Mouse (Mus musculus): Measurements from ENCODE around the gene Actn1.
A peak's percentile ranks its signal among the peaks of the same experiment; 100 is the strongest.

Actn1 gene

GRCm38 (mm10) chr12:80190915-80191314, 69.3 kb downstream of the Actn1 start:
- DNase-seq (ENCODE audit: low read depth, low spot score) = no peak

GRCm38 (mm10) chr12:80184041-80184440, 76.1 kb downstream of the Actn1 start:
- no peak for DNase-seq (ENCODE audit: low read depth, low spot score)

- no peak for DNase-seq (ENCODE audit: low read depth, low spot score)
Measured at GRCm38 (mm10) chr12:80181831-80182230, 78.3 kb downstream of the Actn1 start.

- DNase-seq (ENCODE audit: low read depth, low spot score) = no peak
Measured at GRCm38 (mm10) chr12:80178035-80178434, 82.1 kb downstream of the Actn1 start.

- peak; percentile 25 for DNase-seq (ENCODE audit: low read depth, low spot score)
Measured at GRCm38 (mm10) chr12:80168736-80169135, 91.4 kb downstream of the Actn1 start.

GRCm38 (mm10) chr12:80168178-80168686, 91.9 kb downstream of the Actn1 start:
- DNase-seq (ENCODE audit: low read depth, low spot score) = peak; percentile 84

GRCm38 (mm10) chr12:80167321-80167720, 92.8 kb downstream of the Actn1 start:
- no peak for DNase-seq (ENCODE audit: low read depth, low spot score)

GRCm38 (mm10) chr12:80166651-80167050, 93.5 kb downstream of the Actn1 start:
- no peak for DNase-seq (ENCODE audit: low read depth, low spot score)

GRCm38 (mm10) chr12:80164526-80164925, 95.6 kb downstream of the Actn1 start:
- DNase-seq (ENCODE audit: low read depth, low spot score) = no peak

GRCm38 (mm10) chr12:80162448-80162847, 97.7 kb downstream of the Actn1 start:
- no peak for DNase-seq (ENCODE audit: low read depth, low spot score)

- peak; percentile 38 for DNase-seq (ENCODE audit: low read depth, low spot score)
Measured at GRCm38 (mm10) chr12:80157675-80158074, 102.5 kb downstream of the Actn1 start.

GRCm38 (mm10) chr12:80153687-80154326, 106.4 kb downstream of the Actn1 start:
- DNase-seq (ENCODE audit: low read depth, low spot score) = peak; percentile 56

- no peak for DNase-seq (ENCODE audit: low read depth, low spot score)
Measured at GRCm38 (mm10) chr12:80153078-80153477, 107.1 kb downstream of the Actn1 start.

- no peak for DNase-seq (ENCODE audit: low read depth, low spot score)
Measured at GRCm38 (mm10) chr12:80151821-80152220, 108.3 kb downstream of the Actn1 start.

- DNase-seq (ENCODE audit: low read depth, low spot score) = no peak
Measured at GRCm38 (mm10) chr12:80150624-80151023, 109.5 kb downstream of the Actn1 start.

- no peak for DNase-seq (ENCODE audit: low read depth, low spot score)
Measured at GRCm38 (mm10) chr12:80147563-80148214, 112.5 kb downstream of the Actn1 start.

GRCm38 (mm10) chr12:80146227-80147223, 113.6 kb downstream of the Actn1 start:
- peak; percentile 64 for DNase-seq (ENCODE audit: low read depth, low spot score)

- DNase-seq (ENCODE audit: low read depth, low spot score) = no peak
Measured at GRCm38 (mm10) chr12:80145365-80145764, 114.8 kb downstream of the Actn1 start.

- no peak for DNase-seq (ENCODE audit: low read depth, low spot score)
Measured at GRCm38 (mm10) chr12:80144846-80145245, 115.3 kb downstream of the Actn1 start.

- DNase-seq (ENCODE audit: low read depth, low spot score) = peak; percentile 63
Measured at GRCm38 (mm10) chr12:80141470-80141869, 118.7 kb downstream of the Actn1 start.

GRCm38 (mm10) chr12:80141011-80141410, 119.2 kb downstream of the Actn1 start:
- no peak for DNase-seq (ENCODE audit: low read depth, low spot score)

- DNase-seq (ENCODE audit: low read depth, low spot score) = no peak
Measured at GRCm38 (mm10) chr12:80137744-80138143, 122.4 kb downstream of the Actn1 start.

Data from CD4-positive helper T cell, adult 2 months (primary cell).